Mouse (Mus musculus) heart, embryonic 13.5 days (tissue): Measurements from ENCODE around the gene Acot1. TPM values are rescaled to one million over a fixed set of nuclear protein-coding genes. Genes with fewer than 3 reads are reported as not detected.
"Not testable (repeated sequence)": the region's sequence is repeated elsewhere in the genome, so short reads cannot be mapped to it uniquely, and the experiment has no call there.

Experiments used
- ATAC-seq: fragments of 200-750 bp; cut with Nextera tagmentation; 2 replicates; pipeline ENCODE4 v1.8.0; 2017; ENCODE audit warnings: moderate TSS enrichment; ENCODE audit not compliant: insufficient number of reproducible peaks, low FRiP score, low TSS enrichment; ENCODE audit errors: extremely low read depth
- H3K27ac ChIP-seq: fragments of 300-500 bp; sonication (generic); replicated peaks from 2 replicates; pipeline ENCODE4 v1.5.1; 2015; ENCODE audit warnings: moderate library complexity, mild to moderate bottlenecking, inconsistent platforms
- H3K27me3 ChIP-seq: fragments of 300-500 bp; sonication (generic); replicated peaks from 2 replicates; pipeline ENCODE4 v1.6.1; 2015; ENCODE audit warnings: mild to moderate bottlenecking, inconsistent platforms
- H3K36me3 ChIP-seq: fragments of 300-500 bp; sonication (generic); 2 replicates; pipeline ENCODE4 v1.6.1; 2015; ENCODE audit warnings: mild to moderate bottlenecking, inconsistent platforms
- H3K4me1 ChIP-seq: fragments of 300-500 bp; sonication (generic); 2 replicates; pipeline ENCODE4 v1.6.1; 2015; ENCODE audit warnings: inconsistent platforms
- H3K4me2 ChIP-seq: fragments of 300-500 bp; sonication (generic); 2 replicates; pipeline ENCODE4 v1.6.1; 2015; ENCODE audit warnings: inconsistent platforms, mild to moderate bottlenecking, moderate library complexity
- H3K4me3 ChIP-seq: fragments of 300-500 bp; sonication (generic); 2 replicates; pipeline ENCODE4 v1.5.1; 2015; ENCODE audit warnings: moderate library complexity, mild to moderate bottlenecking, inconsistent platforms
- H3K9ac ChIP-seq: fragments of 300-500 bp; sonication (generic); 2 replicates; pipeline ENCODE4 v1.6.1; 2015; ENCODE audit warnings: inconsistent platforms, mild to moderate bottlenecking, moderate library complexity
- H3K9me3 ChIP-seq: fragments of 300-500 bp; sonication (generic); 2 replicates; pipeline ENCODE4 v1.6.1; 2016; ENCODE audit warnings: inconsistent platforms
- WGBS: fragments of 180-500 bp; shearing (Covaris S2); methylation state at CpG from one replicate; pipeline ENCODE4 v1.1.7; 2015; ENCODE audit warnings: mixed read lengths; 5-methylcytosine and 5-hydroxymethylcytosine counted together
- polyA plus RNA-seq: library from polyadenylated mRNA; unstranded; fragments of >200 nt; fragmentation: Nextera tagmentation; extraction: Ambion mirVana; gene quantifications from 2 replicates; pipeline ENCODE4 v1.2.1, GENCODE M21; 2015

Gene Acot1
- 20.8 and 22.4 TPM in 2 replicates for polyA plus RNA-seq

GRCm38 (mm10) chr12:84009171-84009965, at the start of gene Acot1:
Acot1 (plus strand) TSS chr12:84009490.
- ATAC-seq, result peak; percentile 80
- H3K27me3 ChIP-seq, H3K9me3 ChIP-seq, H3K36me3 ChIP-seq: not testable (repeated sequence)
- Histone ChIP-seq H3K9ac (peak within 1 kb of the TSS; percentile 80), H3K27ac (peak within 1 kb of the TSS; percentile 67), H3K4me3 (peak within 1 kb of the TSS; percentile 57), H3K4me2 (peak within 1 kb of the TSS; percentile 71), H3K4me1 (peaks cover 26% of the 10 kb centered on the region)
- 3% methylated on average over 59 of the region's 70 CpGs for WGBS

- Histone ChIP-seq H3K9ac (no peak overlapping the region), H3K27ac (no peak overlapping the region), H3K9me3 (no peaks in the 10 kb centered on the region), H3K4me2 (no peak overlapping the region), H3K4me1 (no peaks in the 10 kb centered on the region), H3K27me3 (no peaks in the 10 kb centered on the region), H3K36me3 (no peaks in the 10 kb centered on the region), H3K4me3 (no peak overlapping the region)
- 70% methylated on average over 7 of the region's 7 CpGs for WGBS
- no peak for ATAC-seq
These were observed 44.1 kb upstream of the Acot1 start for GRCm38 (mm10) chr12:83965235-83965634.

- no peak overlapping the region for H3K4me2 ChIP-seq
- H3K9me3 ChIP-seq, result no peaks in the 10 kb centered on the region
- H3K4me1 ChIP-seq, result no peaks in the 10 kb centered on the region
- H3K27me3 ChIP-seq, result no peaks in the 10 kb centered on the region
- no peak overlapping the region for H3K9ac ChIP-seq
- no peak overlapping the region for H3K27ac ChIP-seq
- ATAC-seq, result no peak
- 59% methylated on average over 2 of the region's 2 CpGs for WGBS
- no peaks in the 10 kb centered on the region for H3K36me3 ChIP-seq
- no peak overlapping the region for H3K4me3 ChIP-seq
These were observed 37.2 kb upstream of the Acot1 start for GRCm38 (mm10) chr12:83972117-83972516.

GRCm38 (mm10) chr12:83978862-83979261, 30.4 kb upstream of the Acot1 start:
- Histone ChIP-seq H3K27ac (no peak overlapping the region), H3K4me2 (no peak overlapping the region), H3K4me1 (peaks cover 7% of the 10 kb centered on the region), H3K36me3 (no peaks in the 10 kb centered on the region), H3K9me3 (no peaks in the 10 kb centered on the region), H3K4me3 (no peak overlapping the region), H3K27me3 (no peaks in the 10 kb centered on the region), H3K9ac (no peak overlapping the region)
- ATAC-seq, result no peak
- 77% methylated on average over 6 of the region's 6 CpGs for WGBS

- no peaks in the 10 kb centered on the region for H3K9me3 ChIP-seq
These were observed 27.7 kb upstream of the Acot1 start for GRCm38 (mm10) chr12:83981615-83982014.

GRCm38 (mm10) chr12:83984752-83985151, 24.5 kb upstream of the Acot1 start, which contains the start of gene Heatr4:
Heatr4 (minus strand) TSS chr12:83984852.
- no peak within 1 kb of the TSS for H3K4me2 ChIP-seq
- H3K9me3 ChIP-seq, result 0 out of 2 replicates have a peak, but pooled peaks cover 5% of the 10 kb centered on the region
- no peaks in the 10 kb centered on the region for H3K27me3 ChIP-seq
- H3K36me3 ChIP-seq, result peaks cover 7% of the 10 kb centered on the region
- H3K4me1 ChIP-seq, result peaks cover 30% of the 10 kb centered on the region
- H3K27ac ChIP-seq, result no peak within 1 kb of the TSS
- no peak for ATAC-seq
- no peak within 1 kb of the TSS for H3K9ac ChIP-seq
- no peak within 1 kb of the TSS for H3K4me3 ChIP-seq
- 79% methylated on average over 4 of the region's 4 CpGs for WGBS

More at GRCm38 (mm10) chr12:83981615-83982014, 27.7 kb upstream of the Acot1 start:
- Histone ChIP-seq H3K27me3 (no peaks in the 10 kb centered on the region), H3K27ac (no peak overlapping the region), H3K4me2 (no peak overlapping the region), H3K4me3 (no peak overlapping the region), H3K9ac (no peak overlapping the region), H3K4me1 (peaks cover 10% of the 10 kb centered on the region), H3K36me3 (no peaks in the 10 kb centered on the region)
- ATAC-seq, result no peak
- 85% methylated on average over 4 of the region's 4 CpGs for WGBS

GRCm38 (mm10) chr12:83987242-83987582, 22.1 kb upstream of the Acot1 start:
- 0 out of 2 replicates have a peak, but pooled peaks cover 5% of the 10 kb centered on the region for H3K9me3 ChIP-seq
- H3K36me3 ChIP-seq, result peaks cover 17% of the 10 kb centered on the region
- H3K9ac ChIP-seq, result peak overlapping the region; percentile 90
- H3K27me3 ChIP-seq, result no peaks in the 10 kb centered on the region
- H3K27ac ChIP-seq, result peak overlapping the region; percentile 99
- ATAC-seq, result no peak
- peaks cover 27% of the 10 kb centered on the region for H3K4me1 ChIP-seq
- peak overlapping the region; percentile 71 for H3K4me3 ChIP-seq
- 13% methylated on average over 8 of the region's 8 CpGs for WGBS
- peak overlapping the region; percentile 72 for H3K4me2 ChIP-seq

- H3K36me3 ChIP-seq, result peaks cover 20% of the 10 kb centered on the region
- H3K27me3 ChIP-seq, result no peaks in the 10 kb centered on the region
- H3K4me1 ChIP-seq, result peaks cover 24% of the 10 kb centered on the region
- under 1% methylated on average over 80 of the region's 80 CpGs for WGBS
- H3K9me3 ChIP-seq, result 0 out of 2 replicates have a peak, but pooled peaks cover 5% of the 10 kb centered on the region
- H3K4me2 ChIP-seq, result peak within 1 kb of the TSS; percentile 72
- ATAC-seq, result peak; percentile 73; the same call in 1 of the 2 replicates
- peak within 1 kb of the TSS; percentile 90 for H3K9ac ChIP-seq
- peak within 1 kb of the TSS; percentile 71 for H3K4me3 ChIP-seq
- peak within 1 kb of the TSS; percentile 99 for H3K27ac ChIP-seq
These were observed 21.5 kb upstream of the Acot1 start, which contains the start of gene Acot2 for GRCm38 (mm10) chr12:83987583-83988441. Acot2 (plus strand) TSS chr12:83987861.

GRCm38 (mm10) chr12:83988483-83988882, 20.8 kb upstream of the Acot1 start:
- H3K27me3 ChIP-seq, result no peaks in the 10 kb centered on the region
- peaks cover 24% of the 10 kb centered on the region for H3K4me1 ChIP-seq
- peak overlapping the region; percentile 90 for H3K9ac ChIP-seq
- H3K9me3 ChIP-seq, result 0 out of 2 replicates have a peak, but pooled peaks cover 5% of the 10 kb centered on the region
- H3K36me3 ChIP-seq, result peaks cover 27% of the 10 kb centered on the region
- peak overlapping the region; percentile 99 for H3K27ac ChIP-seq
- peak overlapping the region; percentile 72 for H3K4me2 ChIP-seq
- ATAC-seq, result no peak
- peak overlapping the region; percentile 71 for H3K4me3 ChIP-seq
- 65% methylated on average over 4 of the region's 4 CpGs for WGBS

- Histone ChIP-seq H3K27me3 (no peaks in the 10 kb centered on the region), H3K36me3 (peaks cover 36% of the 10 kb centered on the region), H3K27ac (no peak overlapping the region), H3K4me2 (peak overlapping the region; percentile 72), H3K4me3 (peak overlapping the region; percentile 71), H3K9ac (no peak overlapping the region), H3K4me1 (peaks cover 24% of the 10 kb centered on the region), H3K9me3 (0 out of 2 replicates have a peak, but pooled peaks cover 5% of the 10 kb centered on the region)
- ATAC-seq, result no peak
- 91% methylated on average over 4 of the region's 4 CpGs for WGBS
These were observed 19.9 kb upstream of the Acot1 start for GRCm38 (mm10) chr12:83989378-83989777.

GRCm38 (mm10) chr12:83997221-83997620, 12.1 kb upstream of the Acot1 start:
- peaks cover 29% of the 10 kb centered on the region for H3K4me1 ChIP-seq
- H3K4me3 ChIP-seq, result no peak overlapping the region
- no peak for ATAC-seq
- H3K9ac ChIP-seq, result no peak overlapping the region
- H3K9me3 ChIP-seq, result peaks cover 11% of the 10 kb centered on the region
- H3K27ac ChIP-seq, result no peak overlapping the region
- no peak overlapping the region for H3K4me2 ChIP-seq
- peaks cover 22% of the 10 kb centered on the region for H3K36me3 ChIP-seq
- no peaks in the 10 kb centered on the region for H3K27me3 ChIP-seq
- 58% methylated on average over 2 of the region's 2 CpGs for WGBS
